Mouse (Mus musculus) forebrain, embryonic 15.5 days (tissue): ENCODE data around the gene Dapp1. TPM values are rescaled to one million over a fixed set of nuclear protein-coding genes. Genes with fewer than 3 reads are reported as not detected.

Source experiments
- ATAC-seq: fragments of 200-750 bp; cut with Nextera tagmentation; replicated peaks from 2 replicates; pipeline ENCODE4 v1.8.0; 2017; ENCODE audit warnings: mild to moderate bottlenecking, moderate TSS enrichment, moderate library complexity
- H3K27ac ChIP-seq: fragments of 300-500 bp; sonication (generic); replicated peaks from 2 replicates; pipeline ENCODE4 v1.5.1; 2015; ENCODE audit warnings: mild to moderate bottlenecking, inconsistent platforms
- H3K27me3 ChIP-seq: fragments of 300-500 bp; sonication (generic); 2 replicates; pipeline ENCODE4 v1.6.1; 2015; ENCODE audit warnings: inconsistent platforms
- H3K36me3 ChIP-seq: fragments of 300-500 bp; sonication (generic); 2 replicates; pipeline ENCODE4 v1.6.1; 2015; ENCODE audit warnings: mild to moderate bottlenecking, inconsistent platforms
- H3K4me1 ChIP-seq: fragments of 300-500 bp; sonication (generic); 2 replicates; pipeline ENCODE4 v1.6.1; 2015; ENCODE audit warnings: inconsistent platforms
- H3K4me2 ChIP-seq: fragments of 300-500 bp; sonication (generic); replicated peaks from 2 replicates; pipeline ENCODE4 v1.6.1; 2015; ENCODE audit warnings: mild to moderate bottlenecking, inconsistent platforms
- H3K4me3 ChIP-seq: fragments of 300-500 bp; sonication (generic); 2 replicates; pipeline ENCODE4 v1.5.1; 2015; ENCODE audit warnings: mild to moderate bottlenecking, inconsistent platforms
- H3K9ac ChIP-seq: fragments of 300-500 bp; sonication (generic); replicated peaks from 2 replicates; pipeline ENCODE4 v1.6.1; 2015; ENCODE audit warnings: mild to moderate bottlenecking, inconsistent platforms
- H3K9me3 ChIP-seq: fragments of 300-500 bp; sonication (generic); 2 replicates; pipeline ENCODE4 v1.6.1; 2016; ENCODE audit warnings: inconsistent platforms
- WGBS: fragments of 180-500 bp; shearing (Covaris S2); methylation state at CpG from one replicate; pipeline ENCODE4 v1.1.7; 2015; ENCODE audit warnings: mixed read lengths; 5-methylcytosine and 5-hydroxymethylcytosine counted together
- polyA plus RNA-seq: library from polyadenylated mRNA; unstranded; fragments of >200 nt; fragmentation: Nextera tagmentation; extraction: Ambion mirVana; gene quantifications from 2 replicates; pipeline ENCODE4 v1.2.1, GENCODE M21; 2015

Gene Dapp1
- 3.7 and 4.3 TPM in 2 replicates for polyA plus RNA-seq

DNA sequence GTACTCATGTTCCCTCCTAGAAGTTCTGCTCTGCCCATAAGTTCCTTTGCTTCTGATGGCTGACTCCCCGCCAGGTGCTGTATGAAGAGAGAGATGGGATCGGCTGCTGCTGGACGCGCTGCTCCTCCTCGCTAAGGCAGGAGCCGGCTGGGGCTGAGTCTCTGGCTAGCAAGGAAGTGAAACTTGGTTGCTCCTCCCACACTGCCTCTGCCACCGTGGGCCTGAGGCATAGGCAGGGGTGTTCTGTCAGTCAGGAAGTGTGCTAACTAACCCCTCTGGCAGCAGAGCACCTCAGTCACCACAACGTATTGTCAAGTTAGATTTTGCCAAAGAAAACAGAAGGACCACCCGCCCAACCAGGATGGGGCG lies at the start of gene Dapp1:
TSS of gene Dapp1 (minus strand) at position 164 of the 369 bp plus-strand sequence.
- H3K4me1 ChIP-seq, result peaks cover 13% of the 10 kb centered on the region
- H3K27me3 ChIP-seq, result no peaks in the 10 kb centered on the region
- H3K9me3 ChIP-seq, result no peaks in the 10 kb centered on the region
- 19% methylated on average over 10 of the region's 10 CpGs for WGBS
- ATAC-seq, result peak; percentile 29
- peak within 1 kb of the TSS; percentile 28 for H3K4me2 ChIP-seq
- H3K4me3 ChIP-seq, result peak within 1 kb of the TSS; percentile 20
- H3K9ac ChIP-seq, result no peak within 1 kb of the TSS
- no peaks in the 10 kb centered on the region for H3K36me3 ChIP-seq
- no peak within 1 kb of the TSS for H3K27ac ChIP-seq

DNA sequence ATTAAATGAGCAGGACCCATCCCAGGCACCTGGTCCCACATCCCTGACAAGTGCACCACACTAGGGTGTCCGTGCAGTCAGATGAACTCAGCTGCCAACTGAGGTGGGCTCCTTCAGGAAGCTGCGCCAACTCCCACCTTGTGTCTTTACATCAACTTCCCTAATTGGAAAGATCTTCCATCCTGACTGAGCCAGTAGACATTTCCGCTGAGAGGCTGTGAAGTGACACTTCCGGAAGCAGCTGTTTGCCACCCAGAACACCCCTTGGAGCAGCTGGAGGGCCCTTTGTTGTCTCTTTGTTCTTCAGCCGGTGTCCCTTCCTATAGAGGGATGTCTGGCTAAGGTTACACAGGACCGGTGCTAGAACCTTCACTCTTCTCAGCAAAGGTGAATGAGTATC lies 49.2 kb upstream of the Dapp1 start:
- Histone ChIP-seq H3K36me3 (no peaks in the 10 kb centered on the region), H3K4me2 (no peak overlapping the region), H3K27ac (no peak overlapping the region), H3K27me3 (no peaks in the 10 kb centered on the region), H3K9me3 (no peaks in the 10 kb centered on the region), H3K4me3 (no peak overlapping the region), H3K9ac (no peak overlapping the region), H3K4me1 (no peaks in the 10 kb centered on the region)
- no peak for ATAC-seq
- WGBS, result 91% methylated on average over 6 of the region's 6 CpGs

DNA sequence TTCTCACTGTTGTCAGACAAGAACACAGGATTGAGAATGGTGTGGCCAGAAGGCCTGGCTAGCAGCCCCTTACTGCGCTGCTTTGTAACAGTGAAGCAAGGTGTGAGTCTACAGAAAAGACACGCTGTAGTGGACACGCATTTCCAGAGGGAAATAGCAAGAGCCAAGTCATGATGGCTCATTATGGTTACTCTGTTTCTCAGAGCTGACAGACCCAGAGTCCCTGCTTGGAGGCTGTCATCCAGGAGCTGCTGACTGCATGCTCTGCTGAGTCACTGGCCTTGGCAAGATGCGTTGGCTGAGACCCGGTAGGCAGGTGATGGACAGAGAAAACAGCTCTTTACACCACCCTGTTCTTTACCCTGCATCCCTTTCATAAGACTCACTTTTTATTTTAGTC lies 48.0 kb upstream of the Dapp1 start:
- ATAC-seq, result no peak
- 88% methylated on average over 5 of the region's 5 CpGs for WGBS

DNA sequence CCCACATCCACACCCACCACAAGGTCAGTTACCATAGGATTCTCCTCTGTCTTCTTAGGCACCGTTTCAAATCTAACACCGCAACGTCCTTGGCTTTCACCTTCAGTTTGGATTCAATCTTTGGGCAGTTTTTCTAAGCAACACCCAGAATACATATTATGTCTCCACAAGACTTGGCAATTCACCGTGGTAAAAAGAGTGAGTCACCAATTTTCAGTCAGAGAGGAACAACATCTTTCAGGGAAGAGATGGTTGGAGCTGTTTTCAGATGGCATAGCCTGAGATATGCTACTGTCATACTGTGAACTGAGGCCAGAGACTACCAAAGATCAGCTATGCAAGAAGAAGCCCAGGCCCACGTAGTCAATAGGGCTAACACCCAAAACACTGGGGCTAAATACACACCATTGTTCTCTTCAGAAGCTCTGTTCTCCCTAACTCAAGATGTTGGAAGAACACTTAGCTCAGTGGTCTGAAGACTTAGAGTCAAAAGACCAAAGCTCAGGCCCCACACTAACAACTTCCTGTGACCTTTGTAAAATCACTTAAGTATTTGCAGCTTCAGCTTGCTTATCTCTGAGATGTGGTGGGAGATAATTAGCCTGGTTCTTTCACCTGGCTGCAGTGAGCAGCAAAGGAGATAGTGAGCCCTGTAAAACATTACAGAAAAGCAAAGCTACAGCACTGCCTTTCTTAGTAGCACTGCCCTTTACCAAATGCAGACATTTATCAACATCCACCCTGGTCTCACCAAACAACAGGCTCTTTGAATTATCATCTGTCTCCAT lies 46.4 kb upstream of the Dapp1 start:
- Histone ChIP-seq H3K9ac (no peak overlapping the region), H3K36me3 (no peaks in the 10 kb centered on the region), H3K9me3 (no peaks in the 10 kb centered on the region), H3K27ac (no peak overlapping the region), H3K4me3 (no peak overlapping the region), H3K4me2 (no peak overlapping the region), H3K27me3 (no peaks in the 10 kb centered on the region), H3K4me1 (no peaks in the 10 kb centered on the region)
- ATAC-seq, result no peak
- WGBS, result 74% methylated on average over 5 of the region's 5 CpGs

More for the DNA sequence above, 48.0 kb upstream of the Dapp1 start:
- no peak overlapping the region for H3K9ac ChIP-seq
- no peak overlapping the region for H3K4me2 ChIP-seq
- no peak overlapping the region for H3K4me3 ChIP-seq
- no peaks in the 10 kb centered on the region for H3K4me1 ChIP-seq
- H3K27ac ChIP-seq, result no peak overlapping the region
- H3K27me3 ChIP-seq, result no peaks in the 10 kb centered on the region
- H3K36me3 ChIP-seq, result no peaks in the 10 kb centered on the region
- H3K9me3 ChIP-seq, result no peaks in the 10 kb centered on the region

DNA sequence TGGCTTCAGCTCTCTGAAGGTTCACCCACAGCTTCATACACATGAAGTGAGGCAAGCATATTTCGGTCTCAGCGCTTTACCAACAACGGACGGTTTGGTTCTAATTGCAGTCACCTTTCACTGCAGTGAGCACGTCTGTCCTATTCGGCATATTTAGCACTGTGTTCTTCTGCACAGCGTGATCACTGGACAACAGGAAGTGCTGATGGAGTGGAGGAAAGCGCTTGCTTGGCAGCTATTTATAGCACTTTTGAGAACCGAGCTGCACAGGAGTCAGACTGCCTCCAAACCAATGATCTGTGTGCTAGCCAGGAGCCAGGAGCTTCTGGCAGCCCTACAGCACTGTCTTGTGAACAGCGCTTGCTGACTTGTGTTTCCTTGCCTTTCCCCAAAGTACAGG lies 44.9 kb upstream of the Dapp1 start:
- Histone ChIP-seq H3K36me3 (no peaks in the 10 kb centered on the region), H3K27me3 (no peaks in the 10 kb centered on the region), H3K9ac (no peak overlapping the region), H3K4me2 (no peak overlapping the region), H3K4me1 (no peaks in the 10 kb centered on the region), H3K9me3 (no peaks in the 10 kb centered on the region), H3K4me3 (no peak overlapping the region), H3K27ac (no peak overlapping the region)
- WGBS, result 86% methylated on average over 10 of the region's 10 CpGs
- no peak for ATAC-seq

DNA sequence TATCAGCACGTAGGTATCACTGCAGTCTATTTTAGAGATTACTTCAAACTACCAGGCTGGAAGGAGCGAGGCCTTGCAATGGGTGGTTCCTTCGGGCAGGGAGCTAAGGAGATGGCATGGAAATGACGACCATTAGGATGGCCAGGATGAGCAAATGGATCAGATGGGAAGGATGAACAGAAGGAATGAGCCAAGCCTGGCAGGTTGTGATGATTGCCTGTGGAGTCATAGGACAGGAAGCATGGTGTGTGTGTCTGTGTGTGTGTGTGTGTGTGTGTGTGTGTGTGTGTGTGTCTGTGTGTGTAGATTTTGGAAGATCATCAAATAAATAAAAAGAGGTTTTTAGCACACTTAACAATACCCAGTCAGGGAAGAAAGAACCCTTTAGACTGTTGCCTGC lies 41.3 kb upstream of the Dapp1 start:
- no peaks in the 10 kb centered on the region for H3K27me3 ChIP-seq
- H3K4me1 ChIP-seq, result no peaks in the 10 kb centered on the region
- WGBS, result 79% methylated on average over 4 of the region's 4 CpGs
- H3K9ac ChIP-seq, result no peak overlapping the region
- no peak for ATAC-seq
- no peaks in the 10 kb centered on the region for H3K36me3 ChIP-seq
- no peak overlapping the region for H3K4me3 ChIP-seq
- H3K4me2 ChIP-seq, result no peak overlapping the region
- H3K9me3 ChIP-seq, result no peaks in the 10 kb centered on the region
- no peak overlapping the region for H3K27ac ChIP-seq

DNA sequence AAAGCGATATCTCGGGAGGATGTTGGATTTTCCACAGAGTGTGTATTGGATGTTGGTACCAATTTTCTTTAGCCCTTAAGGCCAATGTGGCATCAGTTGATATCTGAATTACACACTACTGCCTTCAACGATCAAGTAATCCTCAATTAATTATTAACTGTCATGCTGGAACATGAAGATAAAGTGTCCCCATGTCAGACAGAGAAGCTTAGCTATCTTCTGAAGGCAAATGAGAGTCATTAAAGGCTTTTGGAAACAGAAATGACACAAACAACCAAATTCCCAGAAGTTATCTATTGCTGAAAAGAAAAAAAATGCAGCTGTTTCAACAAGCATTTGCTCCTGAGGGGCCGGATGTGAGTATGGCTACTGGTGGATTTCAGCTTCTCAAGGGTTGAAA lies 40.7 kb upstream of the Dapp1 start:
- no peak overlapping the region for H3K4me3 ChIP-seq
- no peak overlapping the region for H3K9ac ChIP-seq
- no peaks in the 10 kb centered on the region for H3K36me3 ChIP-seq
- ATAC-seq, result no peak
- no peaks in the 10 kb centered on the region for H3K27me3 ChIP-seq
- H3K4me2 ChIP-seq, result no peak overlapping the region
- H3K27ac ChIP-seq, result no peak overlapping the region
- H3K4me1 ChIP-seq, result no peaks in the 10 kb centered on the region
- WGBS, result 87% methylated on average over 4 of the region's 4 CpGs
- H3K9me3 ChIP-seq, result no peaks in the 10 kb centered on the region

DNA sequence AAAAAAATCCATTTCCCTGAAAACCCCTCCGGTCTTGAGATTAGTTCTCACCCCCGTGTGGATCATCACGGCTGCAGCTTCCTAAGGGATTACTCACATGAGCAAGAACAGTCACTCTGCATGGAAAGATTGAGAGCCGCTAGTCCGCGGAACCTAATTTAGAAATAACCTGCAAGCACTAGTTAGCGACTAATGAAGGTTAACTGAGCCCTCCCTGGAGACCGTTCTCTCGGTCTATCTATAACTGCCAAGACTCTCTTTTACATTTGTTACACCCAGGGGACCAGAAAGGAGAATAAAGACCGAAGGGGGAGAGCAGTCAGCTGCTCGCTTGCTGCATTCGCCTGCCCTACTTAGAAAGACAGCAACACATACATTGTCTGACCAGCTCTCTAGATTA lies 35.5 kb upstream of the Dapp1 start:
- Histone ChIP-seq H3K27ac (no peak overlapping the region), H3K27me3 (no peaks in the 10 kb centered on the region), H3K4me2 (no peak overlapping the region), H3K4me3 (no peak overlapping the region), H3K36me3 (no peaks in the 10 kb centered on the region), H3K9ac (no peak overlapping the region), H3K4me1 (no peaks in the 10 kb centered on the region), H3K9me3 (no peaks in the 10 kb centered on the region)
- WGBS, result 82% methylated on average over 12 of the region's 12 CpGs
- no peak for ATAC-seq

DNA sequence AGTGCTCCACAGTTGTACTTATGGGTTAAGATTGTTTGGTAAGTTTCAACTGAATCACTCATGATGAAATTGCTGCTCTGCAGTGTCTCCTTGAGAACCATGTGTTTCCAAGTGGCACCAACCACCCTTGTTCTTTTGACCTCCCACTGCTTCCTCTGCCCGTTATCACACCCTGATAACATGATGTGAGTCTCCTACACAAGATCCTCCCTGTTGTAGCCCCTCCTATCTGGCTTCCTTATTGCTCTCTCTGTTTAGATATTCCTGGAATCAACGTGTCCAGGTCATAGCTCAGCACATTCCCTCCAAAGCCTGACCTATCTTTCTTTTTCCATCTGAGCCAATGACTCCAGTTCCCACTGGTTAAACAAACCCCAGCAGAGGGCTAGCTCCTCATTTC lies 33.4 kb upstream of the Dapp1 start:
- Histone ChIP-seq H3K9ac (no peak overlapping the region), H3K4me2 (no peak overlapping the region), H3K27me3 (no peaks in the 10 kb centered on the region), H3K36me3 (no peaks in the 10 kb centered on the region), H3K4me1 (no peaks in the 10 kb centered on the region), H3K9me3 (no peaks in the 10 kb centered on the region), H3K4me3 (no peak overlapping the region), H3K27ac (no peak overlapping the region)
- WGBS, result 81% methylated on average over 2 of the region's 2 CpGs
- no peak for ATAC-seq

DNA sequence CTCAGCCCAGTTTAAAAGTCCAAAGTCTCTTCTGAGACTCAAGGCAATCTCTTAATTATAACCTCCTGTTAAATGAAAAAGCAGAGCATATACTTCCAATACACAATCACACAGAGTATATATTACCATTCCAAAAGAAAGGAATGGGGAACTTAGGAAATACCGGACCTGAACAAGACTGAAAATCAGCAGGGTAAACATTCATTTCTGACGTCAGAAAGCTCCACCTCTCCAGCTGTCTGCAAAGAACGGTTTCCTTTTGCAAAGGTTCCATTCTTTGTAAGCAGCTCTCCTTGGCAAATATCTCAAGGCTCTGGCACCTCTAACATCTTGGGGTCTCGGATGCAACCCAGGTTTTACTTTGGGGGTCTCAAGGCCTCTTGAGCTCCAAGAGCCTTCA lies 31.0 kb upstream of the Dapp1 start:
- Histone ChIP-seq H3K36me3 (no peaks in the 10 kb centered on the region), H3K4me3 (no peak overlapping the region), H3K4me2 (no peak overlapping the region), H3K27ac (no peak overlapping the region), H3K9ac (no peak overlapping the region), H3K9me3 (no peaks in the 10 kb centered on the region), H3K4me1 (no peaks in the 10 kb centered on the region), H3K27me3 (no peaks in the 10 kb centered on the region)
- WGBS, result 62% methylated on average over 4 of the region's 4 CpGs
- no peak for ATAC-seq

DNA sequence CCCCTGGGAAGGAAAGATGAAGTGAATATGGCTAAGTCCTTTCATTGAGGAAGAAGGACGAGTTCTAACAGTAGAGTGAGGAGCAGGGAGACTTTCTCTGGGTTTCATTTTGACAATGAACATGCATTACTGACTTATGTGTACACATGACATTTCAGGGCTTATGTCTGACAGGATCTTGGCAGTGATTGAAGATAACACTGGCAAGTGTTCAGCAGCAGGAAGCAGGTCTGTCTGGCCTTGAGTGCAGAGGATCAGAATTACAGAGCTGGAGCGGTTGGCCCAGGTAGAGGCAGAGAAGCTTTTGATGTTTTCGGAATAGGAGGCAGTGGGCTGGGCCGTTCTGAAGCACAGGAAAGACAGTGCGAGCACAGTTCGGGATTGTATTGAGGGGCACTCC lies 26.8 kb upstream of the Dapp1 start:
- H3K9ac ChIP-seq, result no peak overlapping the region
- H3K27ac ChIP-seq, result no peak overlapping the region
- whole genome bisulfite sequencing, result 73% methylated on average over 6 of the region's 6 CpGs
- no peaks in the 10 kb centered on the region for H3K36me3 ChIP-seq
- no peaks in the 10 kb centered on the region for H3K4me1 ChIP-seq
- H3K4me2 ChIP-seq, result no peak overlapping the region
- H3K4me3 ChIP-seq, result no peak overlapping the region
- no peaks in the 10 kb centered on the region for H3K9me3 ChIP-seq
- H3K27me3 ChIP-seq, result no peaks in the 10 kb centered on the region
- ATAC-seq, result no peak

DNA sequence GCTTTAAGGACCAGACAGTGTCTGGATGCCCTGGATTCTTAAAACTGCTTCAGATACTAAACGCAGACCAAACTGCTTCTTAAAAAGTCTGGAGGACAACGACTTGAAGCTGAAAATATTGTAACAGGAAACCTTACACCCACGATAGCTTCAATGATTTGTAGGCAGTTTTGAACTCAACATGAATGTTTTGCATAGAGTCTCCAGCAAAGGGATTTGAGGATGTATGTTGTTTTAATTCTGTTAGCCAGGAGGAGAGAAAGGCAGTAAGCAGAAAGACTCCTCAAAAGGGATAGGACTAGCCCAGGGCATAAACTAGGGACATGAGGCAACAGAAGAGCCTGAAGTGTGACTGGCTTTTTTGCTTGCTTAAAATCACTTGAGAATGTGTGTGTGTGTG lies 25.6 kb upstream of the Dapp1 start:
- 90% methylated on average over 3 of the region's 3 CpGs for WGBS
- no peak for ATAC-seq
- H3K4me1 ChIP-seq, result no peaks in the 10 kb centered on the region
- no peak overlapping the region for H3K4me3 ChIP-seq
- no peak overlapping the region for H3K27ac ChIP-seq
- no peaks in the 10 kb centered on the region for H3K27me3 ChIP-seq
- no peaks in the 10 kb centered on the region for H3K36me3 ChIP-seq
- H3K4me2 ChIP-seq, result no peak overlapping the region
- no peaks in the 10 kb centered on the region for H3K9me3 ChIP-seq
- no peak overlapping the region for H3K9ac ChIP-seq

DNA sequence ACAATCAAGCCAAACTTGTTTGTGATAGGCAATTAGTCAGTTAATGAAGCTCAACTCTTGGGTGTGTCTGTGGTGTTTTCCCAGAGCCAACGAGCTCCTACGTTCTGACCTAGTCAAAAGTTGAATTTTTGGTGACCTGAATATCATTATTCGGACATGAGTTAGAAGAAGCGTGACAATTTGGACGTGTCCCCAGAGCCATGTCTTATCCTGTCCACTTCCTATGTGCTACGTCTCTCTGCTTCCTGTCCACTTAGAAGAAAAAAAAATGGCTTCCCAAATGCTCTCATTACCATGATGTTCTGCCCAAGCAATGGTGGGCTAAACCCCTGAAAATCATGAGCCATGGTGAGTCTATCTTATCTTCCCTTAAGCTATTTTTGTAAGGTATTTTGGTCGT lies 21.9 kb upstream of the Dapp1 start:
- Histone ChIP-seq H3K27me3 (no peaks in the 10 kb centered on the region), H3K27ac (no peak overlapping the region), H3K9ac (no peak overlapping the region), H3K9me3 (no peaks in the 10 kb centered on the region), H3K4me3 (no peak overlapping the region), H3K4me1 (peaks cover 9% of the 10 kb centered on the region; the same call in 1 of the 2 replicates), H3K4me2 (no peak overlapping the region), H3K36me3 (no peaks in the 10 kb centered on the region)
- 89% methylated on average over 7 of the region's 7 CpGs for WGBS
- no peak for ATAC-seq
